Mouse (Mus musculus) erythroblast, embryonic 14.5 days (primary cell): Measurements from ENCODE around the gene Mindy2.

Experiments used
- GATA1 ChIP-seq: IDR thresholded peaks from 2 replicates; pipeline ENCODE4 v1.6.1; 2012; ENCODE audit warnings: low read length, inconsistent platforms, mixed read lengths
- TAL1 ChIP-seq: IDR thresholded peaks from 3 replicates; pipeline ENCODE4 v1.6.1; 2012; ENCODE audit warnings: low read length, inconsistent platforms, mixed read lengths

DNA sequence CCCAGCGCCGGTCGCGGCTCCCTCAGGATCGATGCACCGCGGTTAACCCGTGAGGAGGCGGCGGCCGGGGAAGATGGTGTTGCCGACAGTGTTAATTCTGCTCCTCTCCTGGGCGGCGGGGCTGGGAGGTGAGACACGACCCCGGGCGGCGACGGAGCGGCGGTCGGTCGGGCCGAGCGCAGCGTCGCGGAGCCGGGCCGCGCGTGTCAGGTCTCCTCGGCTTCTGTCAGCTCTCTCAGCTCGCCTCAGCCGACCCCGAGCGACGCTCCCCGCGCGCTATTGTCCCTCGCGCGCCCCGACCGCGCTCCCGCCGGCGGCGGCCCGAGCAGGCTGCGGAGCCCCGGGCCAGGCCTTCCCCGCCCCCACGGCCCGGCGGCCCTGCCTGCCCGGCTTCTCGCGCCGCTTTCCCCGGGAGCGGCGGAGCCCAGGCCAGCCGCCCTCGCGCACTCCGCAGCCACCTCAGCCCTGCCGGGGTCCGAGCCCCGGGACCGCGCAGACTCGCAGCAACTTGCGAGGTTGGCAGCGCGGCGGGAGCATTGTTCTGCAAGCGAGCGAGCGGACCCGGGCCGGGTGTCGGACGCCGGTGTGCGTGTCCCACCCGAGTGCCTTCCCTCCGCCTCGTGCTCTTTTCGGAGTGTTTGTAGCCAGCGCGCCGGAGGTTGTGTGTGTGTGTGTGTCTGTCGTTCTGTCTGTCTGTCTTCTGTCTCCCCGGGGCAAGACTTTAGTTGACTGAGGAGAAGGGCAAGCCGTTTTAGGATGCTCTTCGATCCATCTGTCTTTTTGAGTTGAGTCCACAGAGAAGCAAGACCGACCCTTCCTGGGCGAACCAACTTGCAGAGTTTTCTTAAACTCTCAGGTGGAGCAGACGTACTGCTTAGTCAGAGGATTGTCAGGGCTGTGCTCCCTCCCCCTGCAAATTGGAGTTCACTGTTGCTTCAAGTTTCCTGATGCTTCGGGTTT is 22.4 kb upstream of the Mindy2 start:
- TF ChIP-seq TAL1 (no peak), GATA1 (no peak)
